ENCODE assay signal across 9 mouse cellular contexts in the genomic region with DNA sequence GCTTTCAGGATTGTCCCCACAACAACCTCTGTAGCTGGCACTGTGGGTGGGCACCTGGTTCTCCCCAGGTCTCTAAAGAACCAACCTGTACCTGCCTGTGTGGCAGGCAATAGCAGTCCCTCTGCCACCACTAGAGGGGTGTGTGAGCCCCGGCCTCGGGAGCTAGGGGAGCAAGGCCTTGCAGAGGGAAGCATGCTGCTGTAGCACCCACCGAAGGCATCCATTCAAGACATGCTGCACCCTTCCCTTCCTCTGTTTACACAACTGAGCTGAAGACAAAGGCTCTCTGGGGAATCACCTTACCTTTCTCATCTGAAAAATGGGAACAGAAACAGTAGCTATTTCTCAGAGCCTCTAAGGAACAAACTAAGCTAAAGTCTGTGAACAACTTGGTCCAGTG. TPM values are rescaled to one million over a fixed set of nuclear protein-coding genes. Genes with fewer than 3 reads are reported as not detected.
DNase-seq lines count a peak whose midpoint lies in the region; ATAC-seq and TF ChIP-seq lines count a peak whose summit lies in the region.
"Had no signal": no experiment of that assay in that cellular context is flagged by ENCODE, and none has a peak within 500 bp of the region (broad histone marks: within the 10 kb centered on the region; RNA-seq: fewer than 3 reads in every experiment).

No protein-coding gene starts in this region.

- peak; percentile 59 to 60 for DNase-seq in kidney, postnatal 4 days
- peak; percentile 67 for DNase-seq in CH12.LX (ENCODE audit: extremely low read depth)
- DNase-seq in cerebellum, adult 9-11 months = peak; percentile 54
- no peak for DNase-seq in embryo, embryonic 9.5 days (ENCODE audit: extremely low spot score)
- no peak for DNase-seq in heart, postnatal 36 days

- H3K79me2 ChIP-seq in CH12.LX (replicated peaks; ENCODE audit: control insufficient read depth, extremely low read depth, insufficient read depth, poor library complexity, severe bottlenecking) = no peaks in the 10 kb centered on the region

- TF ChIP-seq RAD21 in CH12.LX (IDR thresholded peaks at IDR 0.05; ENCODE audit: low read depth, low read length) = no peak; the same call in 1 of the 2 replicates

- intact Hi-C loops in heart, postnatal 36 days (cut with DNase I) = no loop called here

- no peak overlapping the region for H3K9ac ChIP-seq in kidney, embryonic 14.5 days (ENCODE audit: low read depth, low read length)
- H3K9ac ChIP-seq in CH12.LX (ENCODE audit: insufficient read depth, low read depth) = no peak overlapping the region
- no peak overlapping the region for H3K9ac ChIP-seq in neural tube, embryonic 14.5 days (replicated peaks; ENCODE audit: low read depth, low read length)
- H3K9ac ChIP-seq: limb, embryonic 12.5 days had no signal

- dilution Hi-C loops in CH12.LX (cut with MboI; ENCODE audit: extremely low pct_ligation_motif_present, extremely low pct_unique_long_range_greater_than_20kb, low sequenced_read_pairs) = no loop called here

- H3K4me1 ChIP-seq in kidney, embryonic 14.5 days (ENCODE audit: control insufficient read depth, insufficient read depth, low read length) = peaks cover 18% of the 10 kb centered on the region
- H3K4me1 ChIP-seq in CH12.LX (ENCODE audit: control insufficient read depth in 1 of 2, insufficient read depth in 2 of 2) = peaks cover 20 to 58% of the 10 kb centered on the region in 2 experiments
- peaks cover 30% of the 10 kb centered on the region; the same call in 1 of the 2 replicates for H3K4me1 ChIP-seq in neural tube, embryonic 14.5 days (ENCODE audit: control insufficient read depth, insufficient read depth, low read length)

- peak; percentile 23 to 58; a peak in 3 of 4 replicates for TF ChIP-seq CTCF in CH12.LX (conservative IDR thresholded peaks at IDR 0.05 in 1 of 2, IDR thresholded peaks at IDR 0.05 in 1 of 2; ENCODE audit: low read depth in 2 of 2, low read length in 2 of 2)

- TF ChIP-seq POLR2A in CH12.LX (IDR thresholded peaks at IDR 0.05; ENCODE audit: low read depth, low read length) = no peak

- no peak overlapping the region for H3K27ac ChIP-seq in kidney, embryonic 14.5 days (ENCODE audit: low read depth, low read length)
- no peak overlapping the region for H3K27ac ChIP-seq in CH12.LX (ENCODE audit: insufficient read depth, low read depth)
- H3K27ac ChIP-seq in neural tube, embryonic 14.5 days (ENCODE audit: low read depth, low read length) = peak overlapping the region; percentile 76
- H3K27ac ChIP-seq: limb, embryonic 12.5 days had no signal

- no peak overlapping the region for H3K4me2 ChIP-seq in kidney, embryonic 14.5 days (replicated peaks; ENCODE audit: low read depth, low read length)
- H3K4me2 ChIP-seq in CH12.LX (ENCODE audit: insufficient read depth, low read depth, poor library complexity, severe bottlenecking) = no peak overlapping the region
- H3K4me2 ChIP-seq in neural tube, embryonic 14.5 days (ENCODE audit: low read depth, low read length) = no peak overlapping the region
- H3K4me2 ChIP-seq: limb, embryonic 12.5 days had no signal

- in situ Hi-C loops in CH12.LX (cut with MboI; ENCODE audit: low pct_ligation_motif_present, low pct_unique_long_range_greater_than_20kb, low sequenced_read_pairs) = no loop called here

- H3K9me3 ChIP-seq in kidney, embryonic 14.5 days (ENCODE audit: control insufficient read depth, low read length) = no peaks in the 10 kb centered on the region
- H3K9me3 ChIP-seq in CH12.LX (replicated peaks; ENCODE audit: low read length) = no peaks in the 10 kb centered on the region
- H3K9me3 ChIP-seq in neural tube, embryonic 14.5 days (ENCODE audit: control insufficient read depth, low read length) = no peaks in the 10 kb centered on the region
- H3K9me3 ChIP-seq: limb, embryonic 12.5 days had no signal

- ATAC-seq in kidney, embryonic 14.5 days (ENCODE audit: low FRiP score, low TSS enrichment) = no peak
- no peak for ATAC-seq in neural tube, embryonic 14.5 days (ENCODE audit: low read depth)
- no peak for ATAC-seq in inflammation-experienced regulatory T-cells, adult 6 months

- no peak overlapping the region for H3K4me3 ChIP-seq in kidney, embryonic 14.5 days (ENCODE audit: low read length)
- H3K4me3 ChIP-seq in CH12.LX (replicated peaks in 1 of 3; ENCODE audit: low read depth in 2 of 3, low read length in 2 of 3, poor library complexity in 1 of 3) = no peak overlapping the region
- H3K4me3 ChIP-seq in neural tube, embryonic 14.5 days (ENCODE audit: low read depth, low read length) = no peak overlapping the region
- H3K4me3 ChIP-seq: limb, embryonic 12.5 days had no signal

- 7% methylated on average over 3 of the region's 3 CpGs for WGBS in kidney, embryonic 14.5 days
- 2% methylated on average over 3 of the region's 3 CpGs for WGBS in neural tube, embryonic 14.5 days

- H3K36me3 ChIP-seq in kidney, embryonic 14.5 days (ENCODE audit: control insufficient read depth, insufficient read depth, low read length) = no peaks in the 10 kb centered on the region
- H3K36me3 ChIP-seq in CH12.LX (replicated peaks in 1 of 2; ENCODE audit: control insufficient read depth in 1 of 2, insufficient read depth in 1 of 2, low read length in 1 of 2) = no peaks in the 10 kb centered on the region
- H3K36me3 ChIP-seq in neural tube, embryonic 14.5 days (ENCODE audit: control insufficient read depth, insufficient read depth, low read length) = peaks cover 1% of the 10 kb centered on the region; the same call in 1 of the 2 replicates
- H3K36me3 ChIP-seq: limb, embryonic 12.5 days had no signal

- peaks cover 46% of the 10 kb centered on the region for H3K27me3 ChIP-seq in kidney, embryonic 14.5 days (ENCODE audit: control insufficient read depth, insufficient read depth, low read length)
- H3K27me3 ChIP-seq in CH12.LX (replicated peaks) = peaks cover 44% of the 10 kb centered on the region
- no peaks in the 10 kb centered on the region for H3K27me3 ChIP-seq in neural tube, embryonic 14.5 days (ENCODE audit: control insufficient read depth, insufficient read depth, low read length)

- TF ChIP-seq EP300 in CH12.LX (IDR thresholded peaks at IDR 0.05; ENCODE audit: low read length) = no peak

TF ChIP-seq in CH12.LX, 34 proteins besides CTCF, POLR2A, EP300 and RAD21:
- TF ChIP-seq PAX5 (IDR thresholded peaks at IDR 0.05; ENCODE audit: low read length) = no peak
- TF ChIP-seq SMC3 (IDR thresholded peaks at IDR 0.05; ENCODE audit: low read depth, low read length) = peak; percentile 11; the same call in 1 of the 2 replicates
TF ChIP-seq in CH12.LX: peak in this region for 1.

RNA-seq across cellular contexts. Expression of gene Rhbg, which starts 19.3 kb away (rescaled TPM):
- 2.2 and 3.7 TPM in 2 replicates for polyA plus RNA-seq in kidney, embryonic 14.5 days (2014; fragmentation: Nextera tagmentation; extraction: Ambion mirVana)
- 0.08 TPM in 1 of 2 replicates, not detected in the other for total RNA-seq in CH12.LX (2012; rRNA removed)
- not detected in 2 replicates for total RNA-seq in CH12.LX (2014; rRNA removed)
- polyA plus RNA-seq in CH12.LX (2012; ENCODE audit: insufficient read length, low read depth) = not detected in 2 replicates
- 0.51 and 0.85 TPM in 2 replicates for polyA plus RNA-seq in neural tube, embryonic 14.5 days (2014; fragmentation: Nextera tagmentation; extraction: Ambion mirVana)
- total RNA-seq in heart, postnatal 36 days (2021) = not detected
- not detected for polyA plus RNA-seq in inflammation-experienced regulatory T-cells, adult 6 months (2017; shearing (Covaris generic))

RNA-seq across cellular contexts. Expression of gene Gm38392, which starts 51.8 kb away (rescaled TPM):
- polyA plus RNA-seq in kidney, embryonic 14.5 days (2014; fragmentation: Nextera tagmentation; extraction: Ambion mirVana) = 0.79 TPM in 1 of 2 replicates, not detected in the other
- total RNA-seq in CH12.LX (2012; rRNA removed) (0.08 TPM in 1 of 2 replicates, not detected in the other), CH12.LX (2014; rRNA removed) (not detected in 2 replicates)
- polyA plus RNA-seq in CH12.LX (2012; ENCODE audit: insufficient read length, low read depth) = not detected in 2 replicates
- 0.72 TPM in 1 of 2 replicates, not detected in the other for polyA plus RNA-seq in neural tube, embryonic 14.5 days (2014; fragmentation: Nextera tagmentation; extraction: Ambion mirVana)
- under 1 TPM; 0.33 to 0.43 TPM for total RNA-seq in heart, postnatal 36 days (2021)
- not detected for polyA plus RNA-seq in inflammation-experienced regulatory T-cells, adult 6 months (2017; shearing (Covaris generic))

Comparison
In these comparisons a context has a peak if more than half of its experiments do, and no peak if none do; other contexts are left out.
1. DNase-seq: peak in kidney, postnatal 4 days (2 of 2), CH12.LX (single experiment) and cerebellum, adult 9-11 months (single experiment); none in embryo, embryonic 9.5 days (single experiment) and heart, postnatal 36 days (0 of 2).